In the genomic region with DNA sequence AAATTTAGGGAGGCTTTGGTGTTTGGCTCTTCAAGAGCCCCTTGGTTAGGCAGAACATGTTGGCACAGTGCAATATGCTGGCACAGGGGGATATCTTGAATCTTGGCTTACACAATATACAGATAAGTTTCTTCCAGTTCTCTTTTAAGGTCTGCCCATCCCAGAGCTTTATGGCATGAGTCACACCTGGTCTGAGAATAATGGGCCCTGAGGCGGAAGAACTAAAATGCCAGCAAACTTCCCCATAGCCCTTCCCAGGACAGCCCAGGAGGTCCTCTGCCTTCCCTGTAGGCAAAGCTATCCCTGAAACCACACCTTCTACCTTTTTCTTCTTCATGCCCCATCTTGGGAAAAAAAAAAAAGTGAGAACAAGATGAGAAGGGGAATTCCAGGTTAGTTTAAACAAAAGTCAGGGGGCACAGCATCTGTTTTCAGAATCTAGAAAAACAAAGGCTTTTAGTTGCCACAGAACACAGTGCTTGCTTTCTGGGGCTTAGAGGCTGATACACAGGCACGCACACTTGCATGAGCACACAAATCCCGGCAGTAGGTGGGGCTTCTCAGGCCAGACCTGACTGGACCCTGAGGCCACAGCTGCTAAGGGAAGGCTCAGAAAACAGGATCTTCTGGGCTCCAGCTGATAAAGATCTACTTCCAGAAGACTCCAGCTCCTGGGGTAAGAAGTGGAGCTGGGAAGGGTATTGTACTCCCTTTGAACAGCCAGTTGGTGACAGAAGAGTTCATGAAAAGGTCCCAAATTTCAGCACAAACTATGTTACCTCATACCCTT, we compare ENCODE assay signal across 1 mouse cellular context.
TF ChIP-seq lines count a peak whose summit lies in the region.

No protein-coding gene starts in this region.

TF ChIP-seq in CH12.LX, 34 proteins besides CTCF, POLR2A, EP300 and RAD21 (continued from another document):
- no peak for TF ChIP-seq JUN (IDR thresholded peaks at IDR 0.05; ENCODE audit: insufficient read depth, low read depth, low read length)
